Mouse (Mus musculus): ENCODE results near the gene Atp6ap2.
"Not testable (repeated sequence)": the region's sequence is repeated elsewhere in the genome, so short reads cannot be mapped to it uniquely, and the experiment has no call there.

Atp6ap2 gene

GRCm38 (mm10) chrX:12587192-12587957, at the start of gene Atp6ap2:
Gene Atp6ap2 (plus strand): TSS chrX:12587801.
- DNase-seq (ENCODE audit: low read depth, low spot score), result peak; percentile 95

- DNase-seq (ENCODE audit: low read depth, low spot score), result no peak
These were observed 43.2 kb upstream of the Atp6ap2 start for GRCm38 (mm10) chrX:12544417-12544816.

GRCm38 (mm10) chrX:12557086-12557485, 30.5 kb upstream of the Atp6ap2 start:
- no peak for DNase-seq (ENCODE audit: low read depth, low spot score)

DNA sequence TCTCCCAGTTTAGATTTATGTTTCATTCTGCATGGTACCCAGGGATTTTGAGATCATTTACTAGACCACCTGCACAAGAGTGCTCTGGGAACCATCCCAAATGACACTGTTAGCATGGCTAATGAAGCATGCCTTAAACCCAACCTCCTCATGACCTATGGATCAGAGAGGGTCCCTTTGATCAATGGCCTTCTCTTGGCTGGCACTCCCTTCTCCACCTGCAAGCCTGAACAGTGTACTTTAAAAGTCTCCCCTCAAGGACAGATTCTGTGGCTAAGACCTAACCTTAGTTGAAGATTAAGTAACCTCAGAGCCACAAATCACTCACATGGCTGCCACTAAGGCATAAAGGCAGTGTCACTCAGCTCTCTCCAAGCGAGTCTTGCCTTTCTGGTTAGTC, 16.2 kb upstream of the Atp6ap2 start:
- no peak for DNase-seq (ENCODE audit: low read depth, low spot score)

DNA sequence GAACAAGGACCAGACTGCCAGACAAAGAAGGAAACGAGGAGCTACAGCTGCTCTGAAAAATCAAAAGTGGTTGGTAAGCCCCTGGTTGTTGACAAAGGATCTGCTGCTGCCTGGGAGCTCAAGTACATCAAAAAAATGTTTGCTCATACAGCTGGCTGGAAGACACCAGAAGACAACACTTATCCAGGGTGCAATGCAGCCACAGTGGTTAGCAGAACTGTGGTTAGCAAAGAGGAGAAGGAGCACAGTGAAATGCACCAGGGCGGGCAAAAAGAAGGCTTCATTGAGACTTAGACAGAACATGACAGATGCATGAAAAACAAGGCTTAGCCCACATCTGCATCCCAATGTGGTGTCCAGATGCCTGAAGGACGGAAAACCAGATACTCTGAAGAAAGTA, 9.7 kb upstream of the Atp6ap2 start:
- peak; percentile 23 for DNase-seq (ENCODE audit: low read depth, low spot score)

- no peak for DNase-seq (ENCODE audit: low read depth, low spot score)
These were observed 9.2 kb upstream of the Atp6ap2 start for GRCm38 (mm10) chrX:12578339-12578868.

DNA sequence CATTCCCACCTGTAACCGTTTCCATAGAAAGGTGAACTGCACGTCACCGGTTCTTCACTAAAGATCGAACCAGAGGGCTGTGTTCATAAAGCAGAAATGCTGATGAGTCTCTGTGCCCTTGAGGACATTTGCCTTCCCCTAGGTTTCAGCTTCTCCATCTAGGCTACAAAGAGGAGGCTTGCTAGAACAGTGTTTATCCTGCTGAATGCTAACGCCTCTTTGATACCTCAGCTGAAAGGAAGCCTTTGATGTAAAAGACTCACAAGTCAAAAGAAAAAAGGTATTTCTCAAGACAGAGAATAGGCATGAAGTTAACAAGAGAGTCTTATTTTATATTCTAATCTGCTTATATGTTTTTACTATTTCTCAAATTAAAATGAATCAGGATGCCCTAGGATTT, 4.3 kb upstream of the Atp6ap2 start:
- DNase-seq (ENCODE audit: low read depth, low spot score), result no peak

- no peak for DNase-seq (ENCODE audit: low read depth, low spot score)
These were observed 356 bp downstream of the Atp6ap2 start for GRCm38 (mm10) chrX:12587958-12588355.

DNA sequence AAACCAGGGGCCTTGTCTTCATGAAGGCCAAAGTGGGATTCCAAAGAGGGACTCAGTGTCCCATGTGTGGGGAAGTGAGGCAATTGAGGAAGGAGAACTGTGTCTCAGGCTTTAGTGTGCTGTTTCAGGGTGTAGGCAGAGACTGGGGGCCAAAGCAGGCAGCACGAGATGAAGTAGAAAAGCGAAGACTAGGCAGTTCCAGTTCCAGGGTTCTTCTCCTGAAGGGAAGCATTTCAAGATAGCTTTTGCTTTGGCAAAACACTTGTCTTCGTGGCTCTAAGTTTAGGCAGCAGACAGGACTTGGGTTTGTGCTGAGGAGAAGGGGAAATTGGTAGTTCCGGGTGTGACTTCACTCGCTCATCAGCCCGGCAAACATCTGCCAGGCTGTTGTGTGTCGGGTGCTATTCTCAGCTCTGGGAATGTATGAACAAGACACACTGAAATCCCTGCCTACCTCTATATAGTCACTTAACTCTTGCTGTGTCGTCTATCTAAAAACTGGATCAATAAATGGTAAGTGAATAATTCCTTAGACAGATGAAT, 3.9 kb downstream of the Atp6ap2 start:
- no peak for DNase-seq (ENCODE audit: low read depth, low spot score)

- no peak for DNase-seq (ENCODE audit: low read depth, low spot score)
These were observed 4.4 kb downstream of the Atp6ap2 start for GRCm38 (mm10) chrX:12592011-12592410.

DNA sequence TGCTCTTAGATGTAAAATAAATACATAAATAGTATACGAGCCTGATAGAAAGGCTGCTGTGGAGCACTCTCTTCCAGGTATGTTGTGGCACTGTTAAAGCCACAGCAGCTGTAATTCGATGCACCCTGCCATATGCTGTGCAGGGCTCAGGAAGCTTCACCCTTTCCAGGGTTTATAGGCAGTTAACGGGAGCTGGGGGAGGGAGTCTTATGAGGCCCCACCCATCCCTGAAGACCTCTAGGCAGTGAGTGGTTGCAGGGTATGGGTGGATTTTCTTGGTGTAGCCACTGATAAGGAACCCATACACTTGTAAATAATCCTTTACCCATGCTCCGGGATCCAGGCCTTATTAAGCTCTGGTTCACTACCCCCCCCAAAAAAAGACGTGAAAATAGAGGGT, 6.2 kb downstream of the Atp6ap2 start:
- DNase-seq (ENCODE audit: low read depth, low spot score), result no peak

GRCm38 (mm10) chrX:12610541-12610940, 22.9 kb downstream of the Atp6ap2 start:
- DNase-seq (ENCODE audit: low read depth, low spot score), result not testable (repeated sequence)

DNA sequence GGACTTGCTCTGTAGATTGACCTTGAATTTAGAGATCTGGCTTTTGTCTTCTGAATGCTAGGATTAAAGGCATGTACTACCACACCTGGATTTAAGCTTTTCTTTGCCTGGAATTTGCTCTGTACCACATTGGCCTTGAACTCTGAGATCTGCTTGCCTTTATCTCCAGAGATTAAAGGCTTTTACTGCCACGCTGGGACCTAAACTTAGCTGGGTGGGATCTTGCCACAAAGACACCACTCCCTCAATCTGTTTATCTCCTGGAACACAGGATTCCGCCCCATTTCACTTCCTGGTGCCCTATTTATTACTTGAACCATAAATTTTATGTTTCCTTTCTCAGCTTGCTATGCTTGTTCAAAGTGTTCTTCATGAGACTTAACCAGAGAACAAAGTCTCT, 23.6 kb downstream of the Atp6ap2 start:
- DNase-seq (ENCODE audit: low read depth, low spot score), result no peak

DNA sequence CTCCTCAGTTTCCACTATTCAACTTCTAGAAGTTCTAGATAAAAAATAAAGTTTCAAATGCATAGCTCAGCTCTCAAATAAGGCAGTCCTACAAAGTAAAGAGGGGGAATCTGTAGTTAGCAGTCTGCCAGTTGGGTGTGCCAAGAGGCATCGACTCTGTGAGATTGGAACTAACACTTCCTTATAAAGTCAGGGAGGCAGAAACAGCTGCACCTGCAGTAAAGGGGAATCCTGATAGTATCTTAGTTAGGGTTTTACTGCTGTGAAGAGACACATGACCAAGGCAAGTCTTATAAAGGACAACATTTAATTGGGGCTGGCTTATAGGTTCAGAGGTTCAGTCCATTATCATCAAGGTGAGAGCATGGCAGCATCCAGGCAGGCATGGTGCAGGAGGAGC, 24.8 kb downstream of the Atp6ap2 start:
- DNase-seq (ENCODE audit: low read depth, low spot score), result not testable (repeated sequence)

DNA sequence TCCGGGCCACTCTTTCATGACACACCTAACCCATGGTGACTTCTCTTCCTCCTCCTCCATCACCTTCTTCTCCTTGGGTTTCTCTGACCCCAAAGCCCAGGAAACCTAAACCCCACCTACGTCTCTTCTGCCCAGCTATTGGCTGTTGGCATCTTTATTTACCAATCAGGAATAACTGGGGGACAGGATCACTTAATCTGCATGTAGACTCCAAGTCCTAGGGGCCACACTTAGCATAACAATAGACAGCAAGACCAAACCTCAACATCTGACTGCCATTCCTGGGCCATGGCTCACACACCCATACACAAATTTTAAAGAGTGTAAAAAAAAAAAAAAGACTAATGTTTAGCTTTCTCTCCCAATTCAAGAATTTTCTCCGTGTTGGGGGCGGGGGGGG, 37.5 kb downstream of the Atp6ap2 start:
- DNase-seq (ENCODE audit: low read depth, low spot score), result no peak

GRCm38 (mm10) chrX:12644976-12645375, 57.4 kb downstream of the Atp6ap2 start:
- DNase-seq (ENCODE audit: low read depth, low spot score), result no peak

GRCm38 (mm10) chrX:12645531-12646304, 58.1 kb downstream of the Atp6ap2 start:
- no peak for DNase-seq (ENCODE audit: low read depth, low spot score)

DNA sequence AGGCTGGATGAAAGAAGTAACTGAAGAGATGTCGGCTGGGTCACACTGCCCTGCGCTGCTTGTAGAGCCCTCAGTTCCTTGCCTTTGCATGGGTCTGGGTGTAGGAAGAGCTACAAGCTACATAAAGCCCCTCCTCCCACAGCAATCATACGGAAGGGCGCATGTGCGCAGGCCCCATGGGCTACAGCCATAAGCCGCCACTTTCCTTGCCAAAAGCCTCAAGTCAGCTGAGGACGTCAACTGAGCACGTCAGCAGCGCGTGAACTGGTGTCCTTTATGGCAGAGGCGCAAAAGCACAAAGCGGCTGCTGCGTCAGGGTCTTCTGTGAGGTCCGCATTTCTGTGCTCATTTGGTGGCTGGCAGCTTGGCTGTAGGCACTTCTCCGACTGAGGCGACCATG, 64.3 kb downstream of the Atp6ap2 start:
- no peak for DNase-seq (ENCODE audit: low read depth, low spot score)

DNA sequence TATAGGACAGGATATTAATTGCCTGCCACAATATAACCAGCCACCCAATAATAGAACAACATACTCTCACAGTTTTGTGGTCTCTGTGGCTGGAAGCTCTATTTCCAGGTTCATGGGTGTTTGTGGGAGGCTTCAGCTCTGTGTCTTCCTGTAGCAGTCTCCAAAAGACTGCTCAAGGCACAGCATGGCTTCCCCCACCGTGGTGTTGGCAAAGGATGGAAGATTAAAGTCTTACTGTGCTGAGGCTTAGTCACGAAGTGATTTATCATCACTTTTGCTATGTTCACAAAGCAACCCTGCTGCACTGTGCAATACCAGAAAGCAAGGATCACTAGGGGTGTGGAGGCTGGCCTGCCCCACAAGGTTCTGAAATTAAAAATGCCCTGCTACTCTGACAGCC, 66.3 kb downstream of the Atp6ap2 start:
- DNase-seq (ENCODE audit: low read depth, low spot score), result no peak
